Mouse (Mus musculus) gastrocnemius, adult 2 months (tissue): ENCODE results near the gene Snta1. TPM values are rescaled to one million over a fixed set of nuclear protein-coding genes. Genes with fewer than 3 reads are reported as not detected.

ENCODE experiments used
- DNase-seq: peaks from one replicate; pipeline ENCODE4 v3.0.0; 2022
- H3K27ac ChIP-seq: fragments of 200-600 bp; 2 replicates; pipeline ENCODE4 v1.8.1; 2022; ENCODE audit warnings: mild to moderate bottlenecking
- H3K4me3 ChIP-seq: fragments of 200-600 bp; 2 replicates; pipeline ENCODE4 v1.8.1; 2022; ENCODE audit warnings: mild to moderate bottlenecking, moderate library complexity
- CTCF ChIP-seq: fragments of 200-600 bp; IDR thresholded peaks from 2 replicates; pipeline ENCODE4 v1.8.1; 2022; ENCODE audit warnings: antibody characterized with exemption, mild to moderate bottlenecking, moderate library complexity
- intact Hi-C: fragments of 180-260 bp; cut with DNase I; formaldehyde crosslinking; loops from one replicate; pipeline ENCODE4 v1.15.1; 2025
- total RNA-seq, 2 experiments: library from RNA; stranded (reverse); gene quantifications; 2 replicates each; pipeline ENCODE4 v1.2.3; 2021

Gene Snta1
- total RNA-seq, 2 experiments from 2014 or later = 245 to 247 TPM

DNA sequence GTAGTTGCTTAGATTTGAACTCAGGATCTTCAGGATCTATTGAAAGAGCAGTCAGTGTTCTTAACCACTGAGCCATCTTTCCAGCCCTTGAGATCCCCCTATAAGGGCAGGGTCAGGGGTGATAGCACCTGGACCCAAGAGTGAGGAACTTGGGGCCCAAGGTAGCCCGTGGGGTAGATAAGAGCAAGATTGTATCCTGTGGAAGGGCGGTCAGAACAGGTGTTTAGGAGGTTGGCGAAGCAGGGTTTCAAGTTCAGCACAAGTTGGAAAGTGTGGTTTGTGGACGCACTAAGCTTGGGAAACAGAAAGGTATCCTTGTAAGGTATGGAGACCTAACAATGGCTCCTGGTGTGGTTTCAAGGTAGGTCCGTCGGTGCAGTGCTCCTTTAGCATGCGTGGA, 10.1 kb upstream of the Snta1 start:
- no peak for TF ChIP-seq CTCF
- Histone ChIP-seq H3K4me3 (no peak overlapping the region), H3K27ac (no peak overlapping the region)
- no peak for DNase-seq
- intact Hi-C loops = loop anchor here (10.0 kb wide), 1 partner anchor 527 kb away; no protein-coding TSS in a partner anchor

DNA sequence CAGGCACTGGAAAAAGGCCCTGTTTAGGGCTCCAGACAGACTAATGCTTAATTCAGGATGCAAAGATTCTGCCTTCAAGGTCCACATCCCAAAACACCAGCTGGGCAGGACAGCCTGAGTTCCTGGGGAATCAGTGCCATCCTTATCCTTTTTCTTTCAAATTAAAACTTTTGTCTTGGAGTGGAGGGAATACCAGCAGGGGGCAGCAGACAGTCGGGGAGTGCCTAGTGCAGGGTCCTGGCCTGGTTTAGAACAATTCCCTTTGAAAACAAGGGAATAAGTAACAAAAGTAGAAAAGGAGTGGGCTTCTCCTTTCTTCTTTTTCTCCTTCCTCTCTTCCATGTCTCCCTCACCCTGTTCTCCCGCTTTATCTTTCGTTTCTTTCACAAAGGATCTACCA, 9.2 kb upstream of the Snta1 start:
- peak; percentile 90 for TF ChIP-seq CTCF
- no peak overlapping the region for H3K27ac ChIP-seq
- peak; percentile 82 for DNase-seq
- intact Hi-C loops = loop anchor here (1.0 to 10.0 kb wide), 3 partner anchors 91 to 528 kb away; no protein-coding TSS in a partner anchor
- no peak overlapping the region for H3K4me3 ChIP-seq

DNA sequence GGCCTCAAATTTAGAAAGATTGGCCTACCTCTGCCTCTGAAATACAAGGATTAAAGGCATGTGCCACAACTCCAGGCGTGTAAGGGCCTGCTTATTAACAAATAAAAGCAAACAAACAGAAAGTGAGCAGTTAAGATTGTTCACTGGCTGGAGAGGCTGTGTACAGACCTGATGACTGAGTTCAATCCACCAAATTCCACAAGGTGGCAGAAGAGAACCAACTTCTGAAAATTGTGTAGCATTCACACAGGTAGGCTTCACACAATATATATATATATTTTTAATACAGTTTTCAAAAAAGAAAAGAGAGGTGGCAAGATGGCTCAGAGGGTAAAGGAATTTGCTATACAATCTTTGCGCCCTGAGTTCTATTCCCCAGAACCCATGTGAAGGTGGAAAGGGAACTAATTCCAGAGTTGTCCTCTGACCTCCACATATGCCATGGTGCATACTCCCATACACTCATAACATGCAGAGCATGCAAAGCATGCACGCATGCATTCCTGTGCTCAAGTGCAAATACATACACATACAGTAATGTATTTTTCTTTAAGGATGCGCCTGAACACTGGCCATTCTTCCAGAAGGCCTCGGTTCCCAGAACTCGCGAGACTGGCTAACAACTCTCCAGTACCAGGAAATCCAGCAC, 4.2 kb upstream of the Snta1 start:
- intact Hi-C loops = loop anchor here (5.0 to 10.0 kb wide), 2 partner anchors 200 to 533 kb away; partner anchors contain the start of genes 4930519P11Rik and Zfp341
- TF ChIP-seq CTCF = peak; percentile 74
- Histone ChIP-seq H3K4me3 (no peak overlapping the region), H3K27ac (no peak overlapping the region)
- DNase-seq = no peak

DNA sequence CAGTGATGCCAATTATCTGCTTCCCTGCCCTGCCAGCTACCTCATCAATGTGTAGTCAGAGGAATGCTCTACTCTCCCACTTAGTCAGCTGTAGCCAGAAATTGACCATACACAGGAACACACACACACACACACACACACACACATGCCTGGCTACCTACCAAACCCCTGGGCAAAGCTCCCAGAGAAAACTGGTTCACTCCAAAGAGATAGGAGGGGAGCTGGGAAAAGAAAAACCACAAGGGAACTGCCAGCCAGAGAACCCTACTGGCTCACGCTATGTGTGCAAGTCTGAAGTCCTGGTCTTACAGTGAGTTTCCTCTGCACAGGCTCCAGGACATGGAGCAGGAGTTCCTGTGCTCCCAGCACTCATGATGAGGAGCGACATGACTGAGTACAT, 2.5 kb upstream of the Snta1 start:
- H3K27ac ChIP-seq = peak overlapping the region; percentile 43
- DNase-seq = peak; percentile 50
- intact Hi-C loops = loop anchor here (5.0 to 10.0 kb wide), 2 partner anchors 202 to 534 kb away; partner anchors contain the start of genes 4930519P11Rik and Zfp341
- no peak for TF ChIP-seq CTCF
- H3K4me3 ChIP-seq = no peak overlapping the region

DNA sequence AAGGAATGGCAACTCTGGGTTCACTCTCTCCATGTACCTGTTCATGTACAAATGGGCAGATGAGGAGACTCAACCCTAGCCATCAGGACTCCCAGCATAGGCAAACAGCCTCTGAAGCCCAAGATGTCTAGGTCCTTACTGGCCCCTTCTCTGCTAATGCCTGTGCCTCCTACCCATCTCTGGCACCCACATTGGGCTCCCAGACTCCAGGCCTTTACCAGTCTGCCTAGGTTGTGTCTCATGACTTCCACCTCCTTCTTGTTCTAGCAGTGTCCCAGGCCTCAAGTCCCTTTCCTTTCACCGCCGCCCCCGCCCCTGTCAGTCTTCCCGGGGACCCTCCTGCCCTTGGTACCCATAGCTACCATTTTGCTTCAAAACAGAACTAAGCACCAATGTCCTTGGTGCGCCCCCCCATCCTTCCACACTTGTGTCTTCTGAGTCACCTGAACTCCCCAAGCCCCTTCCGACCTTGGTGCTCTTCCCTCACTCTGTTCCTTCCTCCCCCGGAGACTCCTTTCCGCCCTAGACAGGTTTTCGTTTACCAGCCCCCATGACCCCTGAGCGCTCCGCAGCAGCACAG, 746 bp downstream of the Snta1 start:
- no peak for TF ChIP-seq CTCF
- intact Hi-C loops = loop anchor here (2.0 kb wide), 1 partner anchor 32 kb away; no protein-coding TSS in a partner anchor

DNA sequence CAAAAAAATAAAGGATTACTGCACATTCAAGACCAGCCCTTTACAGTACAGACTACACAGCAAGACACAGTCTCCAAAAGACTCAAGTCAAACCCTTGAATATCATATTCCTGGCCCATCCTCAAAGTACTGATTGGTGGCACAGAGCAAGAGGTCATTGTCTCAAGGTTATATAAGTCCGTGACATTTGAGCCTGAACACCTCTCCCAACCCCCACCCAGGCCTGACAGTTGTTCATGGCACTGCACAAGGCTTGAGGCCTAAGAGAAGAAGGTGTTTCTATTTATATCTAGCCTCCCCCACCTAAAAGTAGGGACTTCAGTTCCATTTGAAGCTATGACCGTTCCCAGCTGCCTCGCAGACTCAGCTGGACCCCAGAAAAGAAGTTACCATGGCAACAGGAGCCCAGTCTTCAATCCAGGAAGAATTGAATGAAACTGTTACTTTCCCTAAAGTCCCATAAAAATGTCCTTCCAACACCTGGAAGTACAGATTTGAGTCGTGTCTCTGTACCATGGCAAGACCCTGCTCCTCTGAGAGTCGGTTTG, 2.4 kb downstream of the Snta1 start:
- intact Hi-C loops = loop anchor here (1.0 kb wide), 1 partner anchor 15 kb away; no protein-coding TSS in a partner anchor
- H3K4me3 ChIP-seq = peak overlapping the region; percentile 89
- peak; percentile 80 for DNase-seq
- no peak for TF ChIP-seq CTCF
- H3K27ac ChIP-seq = peak overlapping the region; percentile 98

More for the DNA sequence above, 746 bp downstream of the Snta1 start:
- DNase-seq = peak; percentile 48
- Histone ChIP-seq H3K27ac (peak overlapping the region; percentile 98), H3K4me3 (peak overlapping the region; percentile 89)

- Histone ChIP-seq H3K4me3 (peak overlapping the region; percentile 89), H3K27ac (peak overlapping the region; percentile 98)
- DNase-seq = peak; percentile 58
- intact Hi-C loops = no loop called here
- TF ChIP-seq CTCF = peak; percentile 26; the same call in 1 of the 2 replicates
These were observed 5.1 kb downstream of the Snta1 start for GRCm38 (mm10) chr2:154402811-154403210.

DNA sequence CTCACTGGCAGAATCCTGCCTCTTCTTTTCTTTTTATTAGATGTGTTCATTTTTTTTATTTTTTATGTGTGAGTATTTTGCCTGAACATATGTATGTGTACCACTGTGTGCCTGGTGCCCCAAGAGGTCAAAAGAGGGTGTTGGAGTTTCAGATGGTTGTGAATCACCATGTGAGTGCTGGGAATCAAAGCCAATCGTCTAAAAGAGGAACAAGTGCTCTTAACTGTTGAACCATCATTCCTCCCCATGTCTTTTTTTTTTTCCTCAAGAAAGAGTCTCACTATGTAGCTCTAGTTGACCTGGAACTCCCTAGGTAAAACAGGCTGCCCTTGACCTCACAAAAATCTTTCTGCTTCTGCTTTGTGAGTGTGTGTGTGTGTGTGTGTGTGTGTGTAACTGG, 5.9 kb downstream of the Snta1 start:
- intact Hi-C loops = no loop called here
- TF ChIP-seq CTCF = no peak
- peak overlapping the region; percentile 98 for H3K27ac ChIP-seq
- H3K4me3 ChIP-seq = no peak overlapping the region; the same call in 1 of the 2 replicates
- DNase-seq = no peak

DNA sequence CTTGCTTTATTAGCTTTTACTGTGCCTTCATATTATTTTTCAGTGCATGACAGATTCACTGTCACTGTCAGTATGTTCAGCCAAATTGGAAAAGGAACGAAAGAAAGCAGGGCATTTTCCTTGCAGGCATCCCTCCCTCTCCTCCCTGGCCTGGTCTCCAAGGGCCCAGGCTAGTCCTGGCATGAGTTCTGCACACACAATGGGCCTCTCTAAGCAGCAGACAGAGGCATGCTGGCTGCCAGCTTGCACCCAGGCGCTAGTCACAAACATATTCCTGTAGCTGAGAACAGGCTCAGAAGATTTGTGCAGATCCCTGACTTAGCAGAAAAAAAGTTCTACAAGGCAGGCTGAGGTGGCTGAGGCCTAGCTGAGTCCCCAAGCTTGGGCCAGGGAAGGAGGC, 8.6 kb downstream of the Snta1 start:
- Histone ChIP-seq H3K27ac (peak overlapping the region; percentile 98), H3K4me3 (no peak overlapping the region)
- DNase-seq = no peak
- no peak for TF ChIP-seq CTCF
- intact Hi-C loops = no loop called here

DNA sequence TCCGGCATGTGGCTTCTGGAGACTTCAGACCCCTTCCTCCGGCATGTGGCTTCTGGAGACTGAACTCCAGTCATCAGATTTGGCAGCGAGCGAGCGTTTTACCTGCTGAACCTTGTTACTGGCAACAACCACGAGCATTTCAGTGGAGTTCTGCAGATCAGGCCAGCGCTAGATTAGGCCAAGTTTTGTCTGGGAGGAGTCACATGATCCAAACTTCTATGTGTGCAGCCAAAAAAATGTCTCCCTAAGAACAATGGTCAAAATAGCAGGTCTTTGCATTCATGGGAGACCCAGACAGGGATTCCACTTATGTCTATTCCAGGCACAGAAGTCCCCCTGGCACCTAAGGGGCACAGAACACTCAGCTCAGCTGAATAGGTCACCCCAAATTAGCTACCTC, 9.6 kb downstream of the Snta1 start:
- no peak for TF ChIP-seq CTCF
- peak overlapping the region; percentile 63 for H3K27ac ChIP-seq
- no peak overlapping the region for H3K4me3 ChIP-seq
- intact Hi-C loops = no loop called here
- no peak for DNase-seq

DNA sequence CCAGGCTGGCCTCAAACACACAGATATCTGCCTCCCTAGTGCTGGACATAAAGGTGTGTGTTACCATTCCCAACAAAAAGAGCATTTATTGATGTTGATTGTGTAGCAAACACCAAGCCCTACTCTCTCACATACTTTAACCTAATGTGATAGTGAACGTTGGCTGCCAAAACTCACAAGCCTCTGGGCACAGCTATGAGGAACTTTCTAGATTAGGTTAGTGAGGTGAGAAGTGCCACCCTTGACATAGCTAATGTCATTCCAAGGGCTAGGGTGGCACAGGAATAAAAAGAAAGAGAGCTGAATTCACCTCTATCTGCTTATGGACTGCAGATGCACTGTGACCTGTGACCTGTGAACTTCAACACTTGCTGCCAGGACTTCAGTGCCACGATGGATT, 11.4 kb downstream of the Snta1 start:
- DNase-seq = no peak
- intact Hi-C loops = no loop called here
- peak overlapping the region; percentile 43 for H3K27ac ChIP-seq
- H3K4me3 ChIP-seq = no peak overlapping the region
- no peak for TF ChIP-seq CTCF

DNA sequence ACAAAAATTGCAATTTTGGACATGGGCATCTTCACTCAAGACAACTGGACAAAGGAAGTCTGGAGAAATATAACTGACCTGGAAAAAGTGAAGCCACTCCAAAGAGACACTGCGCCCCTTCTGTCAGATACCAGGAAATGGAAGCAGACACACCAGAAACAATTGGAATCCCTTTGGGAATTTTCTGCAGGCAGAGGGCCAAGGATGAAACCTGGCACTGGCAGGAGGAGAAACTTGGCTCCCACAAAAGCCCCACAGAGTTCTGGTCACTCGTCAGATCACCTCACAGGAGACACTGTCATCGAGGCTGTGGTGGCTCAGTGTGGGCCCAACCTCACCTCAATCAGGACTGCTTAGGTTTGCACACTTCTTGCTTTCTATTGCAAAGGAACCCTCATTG, 13.3 kb downstream of the Snta1 start:
- no peak for DNase-seq
- intact Hi-C loops = no loop called here
- Histone ChIP-seq H3K4me3 (no peak overlapping the region), H3K27ac (peak overlapping the region; percentile 61)
- TF ChIP-seq CTCF = no peak
